Mouse (Mus musculus) C2C12 (cell line): ENCODE measurements around the gene Relt.

Experiments used
- CEBPB ChIP-seq: IDR thresholded peaks from one replicate; pipeline ENCODE4 v1.6.1; 2011; ENCODE audit warnings: low read depth, mild to moderate bottlenecking, control low read depth, moderate library complexity
- CTCF ChIP-seq: IDR thresholded peaks from one replicate; pipeline ENCODE4 v1.5.1; 2011; ENCODE audit not compliant: control insufficient read depth, insufficient read depth, insufficient read length
- MYOD1 ChIP-seq: IDR thresholded peaks from one replicate; pipeline ENCODE4 v1.6.1; 2011; ENCODE audit warnings: low read depth; ENCODE audit not compliant: control insufficient read depth, insufficient read length
- MYOG ChIP-seq: IDR thresholded peaks from one replicate; pipeline ENCODE4 v1.6.1; 2011; ENCODE audit not compliant: control insufficient read depth, insufficient read length; ENCODE audit errors: extremely low read depth
- USF1 ChIP-seq: IDR thresholded peaks from one replicate; pipeline ENCODE4 v1.6.1; 2011; ENCODE audit warnings: low read depth, mild to moderate bottlenecking, control low read depth, moderate library complexity

DNA sequence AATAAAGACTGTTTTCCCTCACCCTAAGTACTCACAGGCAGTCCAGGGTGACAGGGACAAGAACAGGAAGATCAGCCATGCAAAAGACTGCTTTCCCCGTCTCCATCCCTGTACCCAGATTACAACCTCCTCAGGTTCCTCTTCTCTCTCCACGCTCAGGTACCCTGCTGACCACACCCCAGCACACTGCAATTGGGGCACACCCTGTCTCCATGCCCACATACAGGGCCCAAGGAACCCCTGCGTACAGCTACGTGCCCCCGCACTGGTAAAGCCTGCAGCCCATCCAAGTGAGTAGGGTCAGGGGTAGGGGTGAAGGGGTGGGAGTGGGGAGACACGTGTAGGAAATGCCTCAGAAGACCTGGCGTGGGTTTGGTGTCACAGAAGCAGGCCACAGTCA is 28.1 kb downstream of the Relt start:
- TF ChIP-seq CTCF, result no peak
- no peak for TF ChIP-seq CEBPB
- TF ChIP-seq MYOD1, result no peak
- TF ChIP-seq USF1, result no peak
- no peak for TF ChIP-seq MYOG
